Mouse (Mus musculus) embryonic facial prominence, embryonic 14.5 days (tissue): ENCODE results near the gene Pvalb. TPM values are rescaled to one million over a fixed set of nuclear protein-coding genes. Genes with fewer than 3 reads are reported as not detected.

Experiments
- ATAC-seq: fragments of 200-750 bp; cut with Nextera tagmentation; 2 replicates; pipeline ENCODE4 v1.8.0; 2017; ENCODE audit warnings: low read depth, moderate number of reproducible peaks, moderate TSS enrichment
- DNase-seq: peaks from one replicate; pipeline ENCODE4 v3.0.0-alpha.2; 2015; ENCODE audit warnings: low spot score
- H3K27ac ChIP-seq: fragments of 300-500 bp; sonication (generic); replicated peaks from 2 replicates; pipeline ENCODE4 v1.5.1; 2014; ENCODE audit warnings: low read depth, mild to moderate bottlenecking, low read length, moderate library complexity
- H3K27me3 ChIP-seq: fragments of 300-500 bp; sonication (generic); replicated peaks from 2 replicates; pipeline ENCODE4 v1.6.1; 2014; ENCODE audit warnings: low read length; ENCODE audit not compliant: control insufficient read depth, insufficient read depth
- H3K36me3 ChIP-seq: fragments of 300-500 bp; sonication (generic); 2 replicates; pipeline ENCODE4 v1.6.1; 2014; ENCODE audit warnings: low read length, mixed read lengths; ENCODE audit not compliant: control insufficient read depth, insufficient read depth
- H3K4me1 ChIP-seq: fragments of 300-500 bp; sonication (generic); 2 replicates; pipeline ENCODE4 v1.6.1; 2014; ENCODE audit warnings: antibody characterized with exemption, low read length; ENCODE audit not compliant: control insufficient read depth, insufficient read depth
- H3K4me2 ChIP-seq: fragments of 300-500 bp; sonication (generic); 2 replicates; pipeline ENCODE4 v1.6.1; 2014; ENCODE audit warnings: low read depth, mild to moderate bottlenecking, low read length, moderate library complexity, mixed read lengths
- H3K4me3 ChIP-seq: fragments of 300-500 bp; sonication (generic); 2 replicates; pipeline ENCODE4 v1.5.1; 2014; ENCODE audit warnings: low read depth, mild to moderate bottlenecking, low read length
- H3K9ac ChIP-seq: fragments of 300-500 bp; sonication (generic); 2 replicates; pipeline ENCODE4 v1.6.1; 2014; ENCODE audit warnings: low read depth, mild to moderate bottlenecking, low read length, moderate library complexity, mixed read lengths
- H3K9me3 ChIP-seq: fragments of 300-500 bp; sonication (generic); 2 replicates; pipeline ENCODE4 v1.6.1; 2016; ENCODE audit warnings: low read length; ENCODE audit not compliant: control insufficient read depth
- WGBS: fragments of 180-500 bp; shearing (Covaris S2); extraction: QIAGEN DNeasy Blood & Tissue Kit; methylation state at CpG from one replicate; pipeline ENCODE4 v1.1.7; 2014; 5-methylcytosine and 5-hydroxymethylcytosine counted together
- polyA plus RNA-seq: library from polyadenylated mRNA; unstranded; fragments of >200 nt; fragmentation: Nextera tagmentation; extraction: Ambion mirVana; gene quantifications from 2 replicates; pipeline ENCODE4 v1.2.1, GENCODE M21; 2014

The Pvalb gene
- polyA plus RNA-seq, 1 experiment from 2014 or later, result 3.4 TPM

GRCm38 (mm10) chr15:78241335-78241734 lies 35.1 kb upstream of the Pvalb start:
- ATAC-seq, result no peak
- Histone ChIP-seq H3K4me1 (no peaks in the 10 kb centered on the region; the same call in 1 of the 2 replicates), H3K4me3 (no peak overlapping the region), H3K9ac (no peak overlapping the region), H3K27ac (no peak overlapping the region), H3K27me3 (no peaks in the 10 kb centered on the region), H3K9me3 (no peaks in the 10 kb centered on the region), H3K36me3 (no peaks in the 10 kb centered on the region), H3K4me2 (no peak overlapping the region)
- 30% methylated on average over 11 of the region's 11 CpGs for WGBS
- peak; percentile 16 for DNase-seq

- no peak for DNase-seq
- ATAC-seq, result no peak
- no peak overlapping the region for H3K4me2 ChIP-seq
- no peak overlapping the region for H3K4me3 ChIP-seq
- no peaks in the 10 kb centered on the region; the same call in 1 of the 2 replicates for H3K4me1 ChIP-seq
- no peaks in the 10 kb centered on the region for H3K9me3 ChIP-seq
- no peak overlapping the region for H3K27ac ChIP-seq
- WGBS, result 71% methylated on average over 14 of the region's 14 CpGs
- H3K9ac ChIP-seq, result no peak overlapping the region
- no peaks in the 10 kb centered on the region for H3K36me3 ChIP-seq
- no peaks in the 10 kb centered on the region for H3K27me3 ChIP-seq
Measured at GRCm38 (mm10) chr15:78239956-78240617, 33.9 kb upstream of the Pvalb start.

- Histone ChIP-seq H3K4me2 (no peak overlapping the region), H3K4me1 (no peaks in the 10 kb centered on the region; the same call in 1 of the 2 replicates), H3K27me3 (no peaks in the 10 kb centered on the region), H3K4me3 (no peak overlapping the region), H3K27ac (no peak overlapping the region), H3K9me3 (no peaks in the 10 kb centered on the region), H3K9ac (no peak overlapping the region), H3K36me3 (no peaks in the 10 kb centered on the region)
- 25% methylated on average over 10 of the region's 10 CpGs for WGBS
- ATAC-seq, result no peak
- peak; percentile 66 for DNase-seq
Measured at GRCm38 (mm10) chr15:78239453-78239852, 33.3 kb upstream of the Pvalb start.

- no peak overlapping the region for H3K27ac ChIP-seq
- WGBS, result 72% methylated on average over 5 of the region's 5 CpGs
- no peaks in the 10 kb centered on the region; the same call in 1 of the 2 replicates for H3K4me1 ChIP-seq
- no peak overlapping the region for H3K9ac ChIP-seq
- DNase-seq (no peak), ATAC-seq (no peak)
- H3K9me3 ChIP-seq, result no peaks in the 10 kb centered on the region
- H3K4me3 ChIP-seq, result no peak overlapping the region
- no peaks in the 10 kb centered on the region for H3K36me3 ChIP-seq
- H3K4me2 ChIP-seq, result no peak overlapping the region
- H3K27me3 ChIP-seq, result no peaks in the 10 kb centered on the region
Measured at GRCm38 (mm10) chr15:78234823-78235509, 28.8 kb upstream of the Pvalb start.

- Histone ChIP-seq H3K9ac (no peak overlapping the region), H3K27ac (no peak overlapping the region), H3K9me3 (no peaks in the 10 kb centered on the region), H3K4me1 (no peaks in the 10 kb centered on the region; the same call in 1 of the 2 replicates), H3K27me3 (no peaks in the 10 kb centered on the region), H3K4me3 (no peak overlapping the region), H3K36me3 (no peaks in the 10 kb centered on the region), H3K4me2 (peak overlapping the region; percentile 39)
- DNase-seq (peak; percentile 45), ATAC-seq (no peak)
- WGBS, result 11% methylated on average over 13 of the region's 13 CpGs
Measured at GRCm38 (mm10) chr15:78231346-78232331, 25.4 kb upstream of the Pvalb start.

GRCm38 (mm10) chr15:78227816-78228215 lies 21.6 kb upstream of the Pvalb start:
- Histone ChIP-seq H3K27ac (no peak overlapping the region), H3K4me3 (no peak overlapping the region), H3K27me3 (no peaks in the 10 kb centered on the region), H3K36me3 (no peaks in the 10 kb centered on the region), H3K4me1 (no peaks in the 10 kb centered on the region; the same call in 1 of the 2 replicates), H3K9me3 (no peaks in the 10 kb centered on the region), H3K4me2 (no peak overlapping the region), H3K9ac (no peak overlapping the region)
- WGBS, result 84% methylated on average over 12 of the region's 12 CpGs
- no peak for ATAC-seq
- DNase-seq, result no peak

GRCm38 (mm10) chr15:78215269-78215668 lies 9.1 kb upstream of the Pvalb start:
- WGBS, result 78% methylated on average over 9 of the region's 9 CpGs
- H3K27me3 ChIP-seq, result no peaks in the 10 kb centered on the region
- no peaks in the 10 kb centered on the region for H3K9me3 ChIP-seq
- DNase-seq, result no peak
- no peak overlapping the region for H3K4me2 ChIP-seq
- H3K4me3 ChIP-seq, result no peak overlapping the region
- no peak overlapping the region for H3K27ac ChIP-seq
- no peak overlapping the region for H3K9ac ChIP-seq
- no peaks in the 10 kb centered on the region for H3K36me3 ChIP-seq
- H3K4me1 ChIP-seq, result no peaks in the 10 kb centered on the region
- no peak for ATAC-seq

GRCm38 (mm10) chr15:78211367-78211766 lies 5.2 kb upstream of the Pvalb start:
- Histone ChIP-seq H3K36me3 (no peaks in the 10 kb centered on the region), H3K27me3 (no peaks in the 10 kb centered on the region; the same call in 1 of the 2 replicates), H3K4me2 (no peak overlapping the region), H3K9me3 (0 out of 2 replicates have a peak, but pooled peaks cover 3% of the 10 kb centered on the region), H3K9ac (no peak overlapping the region), H3K27ac (no peak overlapping the region), H3K4me1 (no peaks in the 10 kb centered on the region), H3K4me3 (no peak overlapping the region)
- DNase-seq (no peak), ATAC-seq (no peak)
- WGBS, result 78% methylated on average over 8 of the region's 8 CpGs
